ENCODE assay signal across 8 mouse cellular contexts in genomic region chr1:176212922-176213644, GRCm38 (mm10).
A peak's percentile ranks its signal among the peaks of the same experiment; 100 is the strongest.
DNase-seq lines count a peak whose midpoint lies in the region; ATAC-seq and TF ChIP-seq lines count a peak whose summit lies in the region.

No protein-coding gene starts in this region.

- no peaks in the 10 kb centered on the region for H3K9me3 ChIP-seq in hindbrain, embryonic 15.5 days
- H3K9me3 ChIP-seq in neural tube, embryonic 14.5 days (ENCODE audit: control insufficient read depth, low read length), result no peaks in the 10 kb centered on the region

- H3K4me2 ChIP-seq in hindbrain, embryonic 15.5 days, result peak overlapping the region; percentile 50
- peak overlapping the region; percentile 42 for H3K4me2 ChIP-seq in neural tube, embryonic 14.5 days (ENCODE audit: low read depth, low read length)

- no peak overlapping the region for H3K27ac ChIP-seq in left cerebral cortex, adult 2 months
- peak overlapping the region; percentile 27; the same call in 1 of the 2 replicates for H3K27ac ChIP-seq in hindbrain, embryonic 15.5 days (replicated peaks)
- no peak overlapping the region for H3K27ac ChIP-seq in neural tube, embryonic 14.5 days (ENCODE audit: low read depth, low read length)

- H3K4me3 ChIP-seq in left cerebral cortex, adult 2 months, result peak overlapping the region; percentile 27; the same call in 1 of the 2 replicates
- peak overlapping the region; percentile 10 for H3K4me3 ChIP-seq in hindbrain, embryonic 15.5 days
- H3K4me3 ChIP-seq in neural tube, embryonic 14.5 days (ENCODE audit: low read depth, low read length), result peak overlapping the region; percentile 16; the same call in 1 of the 2 replicates

- H3K27me3 ChIP-seq in hindbrain, embryonic 15.5 days, result no peaks in the 10 kb centered on the region
- H3K27me3 ChIP-seq in neural tube, embryonic 14.5 days (ENCODE audit: control insufficient read depth, insufficient read depth, low read length), result no peaks in the 10 kb centered on the region

- TF ChIP-seq CTCF in left cerebral cortex, adult 2 months (IDR thresholded peaks at IDR 0.05), result no peak

- ATAC-seq in hindbrain, embryonic 15.5 days (ENCODE audit: low FRiP score, low read depth), result peak; percentile 54; the same call in 1 of the 2 replicates
- peak; percentile 62 for ATAC-seq in neural tube, embryonic 14.5 days (ENCODE audit: low read depth)
- no peak for ATAC-seq in CD4-positive, CD25-positive, alpha-beta regulatory T cell, adult 4 months

- no peaks in the 10 kb centered on the region for H3K36me3 ChIP-seq in hindbrain, embryonic 15.5 days
- no peaks in the 10 kb centered on the region for H3K36me3 ChIP-seq in neural tube, embryonic 14.5 days (ENCODE audit: control insufficient read depth, insufficient read depth, low read length)

- intact Hi-C loops in left cerebral cortex, adult 2 months (cut with DNase I), result no loop called here

- peaks cover 13% of the 10 kb centered on the region for H3K4me1 ChIP-seq in hindbrain, embryonic 15.5 days (replicated peaks)
- peaks cover 8% of the 10 kb centered on the region for H3K4me1 ChIP-seq in neural tube, embryonic 14.5 days (ENCODE audit: control insufficient read depth, insufficient read depth, low read length)

- DNase-seq in embryo, embryonic 11 days, result peak; percentile 3
- no peak for DNase-seq in embryo, embryonic 9.5 days (ENCODE audit: extremely low spot score)
- DNase-seq in left cerebral cortex, adult 2 months (ENCODE audit: extremely low spot score in 1 of 2, low spot score in 2 of 2), result no peak
- DNase-seq in left cerebral cortex, adult 9 months (ENCODE audit: low spot score in 2 of 2), result no peak
- no peak for DNase-seq in liver

- WGBS in hindbrain, embryonic 15.5 days, result 57% methylated on average over 9 of the region's 9 CpGs
- 61% methylated on average over 9 of the region's 9 CpGs for WGBS in neural tube, embryonic 14.5 days

- H3K9ac ChIP-seq in hindbrain, embryonic 15.5 days, result peak overlapping the region; percentile 15; the same call in 1 of the 2 replicates
- no peak overlapping the region for H3K9ac ChIP-seq in neural tube, embryonic 14.5 days (replicated peaks; ENCODE audit: low read depth, low read length)
